Mouse (Mus musculus) thymus, postnatal 36 days (tissue): ENCODE measurements around the gene Sf1.

Experiments
- DNase-seq, 2 experiments: peaks; one replicate each; pipeline ENCODE4 v3.0.0; 2022; ENCODE audit warnings: mixed read lengths in 2 of 2

The Sf1 gene

GRCm38 (mm10) chr19:6363411-6364240 lies at the start of gene Sf1:
Gene Sf1, plus strand, starts transcription at chr19:6363690.
- DNase-seq: peak; percentile 100

GRCm38 (mm10) chr19:6313796-6314195 lies 49.7 kb upstream of the Sf1 start:
- no peak for DNase-seq

GRCm38 (mm10) chr19:6314513-6314912 lies 49.0 kb upstream of the Sf1 start:
- DNase-seq: no peak

- no peak for DNase-seq
Observed at GRCm38 (mm10) chr19:6315573-6315972, 47.9 kb upstream of the Sf1 start.

- DNase-seq: no peak
Observed at GRCm38 (mm10) chr19:6318145-6318544, 45.3 kb upstream of the Sf1 start.

- no peak for DNase-seq
Observed at GRCm38 (mm10) chr19:6321358-6321757, 42.1 kb upstream of the Sf1 start.

GRCm38 (mm10) chr19:6321786-6322621 lies 41.5 kb upstream of the Sf1 start:
- DNase-seq: no peak

GRCm38 (mm10) chr19:6324751-6325150 lies 38.7 kb upstream of the Sf1 start:
- DNase-seq: no peak

GRCm38 (mm10) chr19:6331178-6331577 lies 32.3 kb upstream of the Sf1 start:
- DNase-seq: no peak

GRCm38 (mm10) chr19:6331719-6332516 lies 31.6 kb upstream of the Sf1 start:
- peak; percentile 53 to 55 for DNase-seq

- DNase-seq: no peak
Observed at GRCm38 (mm10) chr19:6333761-6334595, 29.5 kb upstream of the Sf1 start.

GRCm38 (mm10) chr19:6334673-6335457 lies 28.6 kb upstream of the Sf1 start, which contains the start of gene Men1:
Gene Men1, plus strand, starts transcription at chr19:6334979.
- DNase-seq: peak; percentile 88 to 92

GRCm38 (mm10) chr19:6335458-6335827 lies 28.0 kb upstream of the Sf1 start:
- peak; percentile 30 to 52 for DNase-seq

- DNase-seq: no peak
Observed at GRCm38 (mm10) chr19:6336920-6337319, 26.6 kb upstream of the Sf1 start.

GRCm38 (mm10) chr19:6338171-6338570 lies 25.3 kb upstream of the Sf1 start:
- no peak for DNase-seq

GRCm38 (mm10) chr19:6338716-6339115 lies 24.8 kb upstream of the Sf1 start:
- DNase-seq: no peak

- no peak for DNase-seq
Observed at GRCm38 (mm10) chr19:6339191-6339590, 24.3 kb upstream of the Sf1 start.

GRCm38 (mm10) chr19:6339890-6340504 lies 23.5 kb upstream of the Sf1 start:
- peak; percentile 74 to 81 for DNase-seq

GRCm38 (mm10) chr19:6340524-6341452 lies 22.7 kb upstream of the Sf1 start, which contains the start of gene Map4k2:
Gene Map4k2, plus strand, starts transcription at chr19:6341135.
- DNase-seq: peak; percentile 91 to 92
